Mouse (Mus musculus): ENCODE data around the gene Ccdc50.

The Ccdc50 gene

DNA sequence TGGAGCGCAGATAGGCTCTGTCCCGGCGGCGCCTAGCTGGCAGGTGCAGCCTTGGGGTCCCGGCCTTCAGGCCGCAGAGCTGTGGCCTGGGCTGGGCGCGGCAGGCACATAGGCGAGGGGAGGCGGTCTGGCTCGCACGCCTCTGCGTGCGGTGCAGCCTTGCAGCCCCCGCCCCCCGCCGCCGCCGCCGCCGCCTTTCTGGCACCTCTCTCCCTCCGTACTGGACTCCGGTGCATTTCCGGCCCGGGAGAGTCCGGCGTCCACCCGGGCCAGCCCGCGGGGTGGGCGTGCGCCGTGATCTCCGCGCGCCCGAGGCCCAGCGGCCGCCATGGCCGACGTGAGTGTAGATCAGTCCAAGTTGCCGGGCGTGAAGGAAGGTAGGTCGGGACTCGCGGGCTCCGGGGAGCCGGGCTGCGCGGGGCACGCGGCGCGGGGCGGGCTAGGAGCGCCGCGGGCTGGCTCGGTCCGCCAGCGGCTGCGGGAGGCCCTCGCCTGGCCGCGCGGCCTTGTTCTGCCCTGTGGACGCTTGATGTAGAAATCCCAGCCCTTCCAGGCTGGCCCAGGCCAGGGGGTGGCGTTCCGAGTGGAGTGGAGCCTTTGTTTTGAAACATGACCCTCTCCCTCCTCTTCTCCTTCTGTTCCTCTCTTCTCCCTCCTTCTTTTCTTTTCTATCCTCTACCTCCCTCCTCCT lies at the start of gene Ccdc50:
TSS of gene Ccdc50 (plus strand) at position 109 of the 691 bp plus-strand sequence.
- peak; percentile 21 to 36 for DNase-seq (ENCODE audit: low spot score in 2 of 2)

DNA sequence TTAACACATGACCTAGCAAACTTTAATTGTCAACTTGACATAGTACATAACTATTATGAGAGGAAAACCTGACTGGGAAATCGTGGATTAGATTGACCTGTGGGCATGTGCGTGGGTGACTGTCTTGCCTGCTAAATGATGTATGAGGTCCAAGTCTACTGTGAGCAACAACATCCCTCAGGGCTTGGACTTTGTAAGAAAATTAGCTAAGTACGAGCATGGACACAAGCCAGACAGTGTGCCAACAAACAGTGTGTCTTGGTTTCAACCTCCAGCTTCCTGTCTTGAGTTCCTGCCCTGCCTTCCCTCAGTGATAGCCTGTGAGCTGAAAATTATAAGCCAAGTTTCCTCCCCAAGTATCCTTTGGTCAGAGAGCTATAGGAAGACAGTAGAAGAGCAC lies 41.1 kb upstream of the Ccdc50 start:
- no peak for DNase-seq (ENCODE audit: low spot score in 2 of 2)

DNA sequence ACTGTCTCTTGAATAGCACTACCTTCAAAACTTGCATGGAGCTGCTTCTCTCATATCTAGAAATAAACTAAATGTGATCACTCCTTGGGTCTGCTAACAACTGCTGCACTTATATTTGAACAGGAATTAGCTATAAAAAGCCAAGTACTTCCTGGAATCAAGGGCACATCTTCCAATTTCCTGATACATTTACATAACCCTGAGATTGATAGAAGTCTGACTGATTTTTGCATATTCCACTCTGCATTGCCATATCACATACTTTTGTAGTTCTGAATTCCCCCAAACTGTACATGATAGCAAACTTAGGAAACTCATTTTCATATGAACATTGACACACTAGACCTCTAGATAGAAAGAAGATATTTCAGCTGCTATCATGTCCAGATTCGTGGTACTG lies 40.3 kb upstream of the Ccdc50 start:
- DNase-seq (ENCODE audit: low spot score in 2 of 2), result no peak

DNA sequence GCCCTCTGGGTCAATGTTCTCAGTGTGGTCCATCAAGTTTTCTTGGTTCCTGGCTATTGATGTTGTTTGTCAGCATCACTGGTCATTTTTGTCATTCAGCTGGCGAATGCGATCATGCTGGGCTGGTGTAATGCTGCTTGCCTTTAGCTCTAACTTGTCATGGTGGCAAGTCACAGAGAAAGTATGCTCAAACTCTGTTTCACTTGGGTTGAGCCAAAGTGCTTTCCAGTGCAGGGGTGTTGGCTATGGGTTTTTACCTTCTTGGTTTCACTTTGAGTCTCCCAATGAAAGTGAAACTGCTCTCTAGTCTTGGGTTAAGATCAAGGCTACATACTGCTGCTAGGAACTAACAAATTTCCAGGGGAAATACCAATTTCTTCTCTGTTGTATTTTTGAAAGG lies 39.4 kb upstream of the Ccdc50 start:
- no peak for DNase-seq (ENCODE audit: low spot score in 2 of 2)

DNA sequence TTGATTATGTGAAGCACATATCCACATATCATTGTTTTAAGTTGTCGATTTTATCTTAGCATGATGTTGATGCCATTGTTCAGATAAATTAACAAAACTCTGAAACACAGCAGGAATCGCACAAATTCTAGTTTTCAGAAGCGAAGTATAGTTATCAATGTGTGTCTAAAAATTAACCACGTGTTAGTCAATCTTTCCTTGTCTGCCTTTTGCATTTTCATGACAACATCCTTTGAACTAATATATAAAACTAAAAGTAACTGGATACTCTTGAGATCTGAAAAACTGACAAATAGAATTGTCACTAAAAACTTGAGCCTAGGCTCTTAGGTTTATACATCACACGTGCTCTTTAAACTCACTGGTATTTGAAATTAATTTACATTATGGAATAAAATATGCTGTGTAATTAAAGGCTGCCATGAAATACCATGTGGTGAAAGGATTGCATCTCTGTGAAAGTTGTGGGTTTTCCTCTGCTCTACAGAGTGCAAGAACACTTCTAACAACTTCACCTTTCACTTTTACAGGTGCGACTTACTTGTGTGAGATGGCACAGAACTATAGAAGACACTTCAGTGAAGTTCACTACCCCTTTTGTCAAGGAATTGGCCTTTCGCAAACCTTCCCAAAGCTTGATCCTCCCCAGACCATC lies 38.7 kb upstream of the Ccdc50 start:
- no peak for DNase-seq (ENCODE audit: low spot score in 2 of 2)

DNA sequence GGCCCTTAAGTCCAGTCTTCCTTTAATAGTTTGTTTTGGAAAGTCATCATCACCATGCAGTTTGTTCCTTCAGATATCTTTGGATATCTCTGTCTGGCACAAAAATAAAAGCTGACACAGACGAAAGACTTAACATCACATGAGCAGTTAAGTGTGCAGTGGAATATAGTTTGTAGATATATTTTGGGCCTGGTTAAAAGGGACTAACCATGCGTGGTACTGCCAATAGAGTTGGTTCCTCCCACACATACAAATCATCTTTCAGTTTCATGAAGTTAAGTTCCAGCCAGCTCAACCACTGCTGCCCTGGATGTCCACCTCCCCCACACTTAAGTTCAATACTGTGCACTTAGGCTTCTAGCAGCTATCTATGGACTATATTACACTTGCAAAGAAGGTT lies 34.2 kb upstream of the Ccdc50 start:
- DNase-seq (ENCODE audit: low spot score in 2 of 2), result no peak

DNA sequence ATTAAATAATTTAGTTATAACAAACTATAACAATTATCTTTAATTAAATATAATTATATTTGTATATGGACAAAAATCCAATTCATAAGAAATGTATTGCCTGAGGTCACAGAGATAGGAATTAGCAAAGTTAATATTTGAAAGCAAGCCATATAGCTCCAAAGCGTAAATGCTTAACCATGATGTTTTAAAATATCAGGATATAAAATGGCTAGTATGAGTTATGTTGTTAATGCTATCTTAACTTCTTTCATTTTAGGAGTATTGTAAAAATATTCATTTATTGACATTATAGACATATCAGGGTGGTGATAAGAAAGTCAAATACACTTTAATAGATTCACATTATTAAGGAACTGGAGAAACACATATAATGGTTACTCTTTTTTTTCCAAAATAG lies 28.6 kb upstream of the Ccdc50 start:
- DNase-seq (ENCODE audit: low spot score in 2 of 2), result no peak

DNA sequence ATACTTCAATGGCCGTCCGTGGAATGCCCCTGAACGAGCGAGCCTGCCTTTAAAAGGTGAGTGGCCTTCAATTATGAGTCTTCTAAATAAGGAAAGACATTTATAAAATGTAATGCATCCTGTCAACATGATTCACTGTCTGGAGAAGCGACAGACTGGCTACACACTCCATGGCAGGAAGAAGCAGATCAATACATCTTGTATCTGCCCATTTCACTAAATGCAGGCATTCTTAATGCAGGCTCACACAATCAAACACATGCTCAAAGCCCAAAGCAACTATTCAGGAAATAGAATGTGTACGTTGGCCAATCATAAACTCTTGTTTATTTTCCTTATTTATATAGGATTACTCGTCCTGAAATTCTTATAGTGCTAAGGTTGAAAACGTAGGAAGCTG lies 18.5 kb upstream of the Ccdc50 start, which contains the start of gene Uts2b:
TSS of gene Uts2b (minus strand) at position 49 of the 400 bp plus-strand sequence.
- no peak for DNase-seq (ENCODE audit: low spot score in 2 of 2)

DNA sequence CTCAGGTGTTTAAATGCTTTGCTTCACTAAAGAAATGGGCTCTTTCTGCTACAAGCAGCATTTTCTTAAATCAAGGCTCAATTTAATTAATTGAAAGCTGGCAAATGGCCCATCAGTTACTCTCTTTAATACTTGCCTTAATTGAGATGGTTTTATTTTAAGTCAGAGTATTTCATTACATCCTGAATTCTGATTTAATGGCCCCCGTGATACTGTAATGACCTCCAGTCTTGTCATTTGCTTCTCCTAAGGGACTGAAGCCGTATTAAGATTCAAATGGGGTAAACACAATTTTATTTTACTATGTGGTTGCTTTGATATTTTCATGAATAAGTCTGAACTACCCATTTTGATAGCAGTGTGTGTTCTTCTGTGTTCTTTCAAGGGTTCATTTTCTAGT lies 18.0 kb upstream of the Ccdc50 start:
- DNase-seq (ENCODE audit: low spot score in 2 of 2), result no peak

DNA sequence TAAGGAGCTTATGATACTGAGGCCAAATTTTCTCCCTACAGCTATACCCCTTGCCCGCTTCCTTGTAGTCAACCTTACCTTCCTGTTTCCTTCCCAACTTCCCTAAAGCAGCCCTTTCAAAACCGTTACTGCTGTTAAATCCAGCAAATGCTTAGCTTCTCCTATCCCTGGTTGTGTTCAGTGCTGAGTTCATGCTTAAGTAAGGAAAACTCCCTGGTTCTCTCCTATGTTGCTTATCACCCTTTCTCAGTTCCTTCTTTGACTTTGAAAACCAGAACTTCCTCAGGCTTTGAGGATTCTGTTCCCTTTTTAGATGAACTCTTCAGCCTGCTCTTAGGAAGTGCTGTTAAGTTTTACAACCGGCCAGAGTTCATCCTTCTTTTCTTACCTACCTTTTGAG lies 14.5 kb upstream of the Ccdc50 start:
- DNase-seq (ENCODE audit: low spot score in 2 of 2), result no peak

DNA sequence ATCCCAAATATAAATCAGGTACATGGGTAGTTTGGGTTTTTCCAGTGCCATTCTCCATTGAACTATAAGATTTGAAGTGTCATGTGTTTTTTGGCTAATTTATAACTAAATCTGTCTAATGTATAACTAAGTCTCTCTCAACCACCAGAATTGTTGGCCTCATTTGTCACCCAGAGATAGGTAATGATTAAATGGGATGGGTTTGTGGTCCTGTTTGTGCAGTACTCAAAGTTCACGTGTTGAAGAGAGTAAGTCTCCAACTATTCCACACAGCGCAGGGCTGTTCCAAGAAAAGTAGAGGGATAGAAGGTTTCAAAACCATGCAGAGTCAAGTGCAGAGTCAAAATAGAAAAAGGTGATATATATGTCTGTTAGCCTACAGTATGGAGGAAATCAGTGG lies 13.4 kb upstream of the Ccdc50 start:
- no peak for DNase-seq (ENCODE audit: low spot score in 2 of 2)

DNA sequence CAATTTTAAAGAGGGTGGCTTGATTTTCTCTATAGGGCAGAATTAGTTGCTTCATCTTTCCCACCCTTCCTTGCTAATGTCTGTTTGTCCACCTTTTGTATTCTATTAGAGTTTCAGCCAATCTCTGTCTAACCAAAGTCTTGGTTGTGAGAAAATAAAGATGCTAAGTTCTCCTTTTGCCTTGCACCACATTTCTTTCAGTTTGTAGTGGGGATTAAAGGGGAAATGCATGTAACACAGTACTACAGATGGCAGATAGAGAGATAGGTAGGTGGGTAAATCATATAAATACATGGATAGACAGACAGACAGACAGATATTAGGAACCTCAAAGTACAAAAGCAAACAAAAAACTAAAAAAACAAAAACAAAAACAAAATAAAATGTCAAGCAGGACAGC lies 12.1 kb upstream of the Ccdc50 start:
- DNase-seq (ENCODE audit: low spot score in 2 of 2), result no peak

DNA sequence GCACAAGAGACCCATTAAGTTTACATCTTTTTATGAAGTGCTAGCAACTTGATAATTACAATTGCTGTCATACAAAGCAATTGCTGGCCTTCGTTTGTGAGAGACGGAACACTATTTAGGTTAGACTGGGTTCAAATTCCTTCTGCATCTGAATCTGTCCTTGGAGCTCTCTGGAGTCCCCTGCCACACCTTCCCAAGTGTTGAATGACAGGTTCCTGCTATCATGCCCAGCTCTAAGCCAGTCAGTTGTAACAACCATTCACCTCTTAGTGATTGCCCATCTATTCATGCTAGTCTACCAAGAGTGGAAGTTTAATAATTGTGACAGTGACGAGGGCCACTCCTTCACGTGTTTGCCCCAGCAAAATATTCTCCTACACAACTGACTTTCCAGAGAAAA lies 6.5 kb upstream of the Ccdc50 start:
- DNase-seq (ENCODE audit: low spot score in 2 of 2), result no peak

DNA sequence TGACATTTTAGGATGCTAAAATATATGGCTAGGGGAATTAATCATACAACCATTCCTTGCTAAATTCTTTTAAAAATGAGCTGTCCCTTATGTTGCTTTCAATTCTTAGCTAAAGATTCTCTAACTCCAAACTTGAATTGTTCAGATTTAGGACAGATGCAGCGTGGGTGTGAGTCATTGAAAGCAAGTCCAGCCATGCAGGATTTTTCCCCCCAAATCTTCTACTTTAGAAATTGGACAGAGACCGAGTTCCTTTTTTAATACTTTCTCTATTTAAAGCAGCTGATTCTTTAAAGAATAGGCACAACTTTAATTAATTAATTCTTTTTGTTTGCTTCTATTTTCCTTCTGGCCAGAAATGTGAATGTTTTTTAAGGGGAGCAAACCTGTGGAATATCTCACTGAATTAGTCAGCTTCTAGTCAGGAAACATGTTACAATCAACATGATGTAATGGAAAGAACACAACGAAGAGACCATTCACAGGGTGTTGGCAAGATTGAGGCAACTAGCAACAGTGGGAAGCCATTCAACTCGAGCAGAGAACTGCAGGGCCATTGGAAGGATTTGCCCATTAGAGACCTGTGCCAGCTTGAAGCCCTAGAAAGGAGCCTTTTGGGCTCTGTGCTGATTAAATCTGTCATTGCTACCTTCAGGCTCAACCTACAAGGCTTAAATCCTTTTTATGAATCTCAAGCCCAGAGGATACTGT lies 3.6 kb upstream of the Ccdc50 start:
- DNase-seq (ENCODE audit: low spot score in 2 of 2), result no peak

DNA sequence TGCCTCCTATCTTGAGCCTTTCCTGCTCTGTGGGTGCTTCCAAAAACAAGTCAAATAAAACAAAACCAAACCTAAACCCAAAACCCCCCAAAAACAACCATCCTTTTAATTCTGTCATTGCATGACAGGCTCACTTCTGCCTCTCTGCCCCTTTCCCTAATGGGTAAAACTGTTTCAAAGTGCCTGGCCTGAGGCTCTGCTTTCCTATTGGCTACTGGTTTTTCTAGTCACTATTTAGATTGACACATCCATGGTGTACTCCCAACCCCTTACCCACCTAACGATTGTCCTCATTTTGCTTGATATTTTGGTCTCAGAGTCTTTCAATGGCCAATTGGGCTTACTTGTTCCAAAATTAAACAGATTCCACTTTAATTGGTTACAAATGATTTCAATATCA lies 3.0 kb upstream of the Ccdc50 start:
- no peak for DNase-seq (ENCODE audit: low spot score in 2 of 2)

DNA sequence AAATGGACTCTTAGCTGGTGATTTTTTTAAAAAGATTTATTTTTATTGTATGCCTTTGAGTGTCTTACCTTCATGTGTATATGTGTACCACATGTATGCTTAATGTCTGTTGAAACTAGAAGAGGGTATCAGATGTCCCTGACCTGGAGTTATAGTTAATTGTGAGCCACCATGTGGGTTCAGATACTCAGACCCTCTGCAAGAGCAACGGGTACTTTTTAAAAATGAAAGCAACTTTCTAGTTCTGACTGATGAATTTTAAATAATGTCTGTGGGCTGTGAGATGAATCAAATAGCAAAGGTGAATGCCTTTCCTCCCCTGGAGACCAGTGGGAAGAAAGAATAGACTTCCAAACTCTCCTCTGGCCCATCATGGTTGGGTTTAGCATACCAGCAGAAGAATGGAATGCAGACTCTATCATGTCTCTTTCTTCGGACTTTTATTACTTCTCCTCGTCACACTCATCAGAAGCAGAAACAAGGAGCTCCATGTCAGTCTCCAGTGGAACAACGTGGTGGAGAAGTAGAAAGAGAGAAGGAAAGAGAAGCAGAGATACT lies 1.7 kb upstream of the Ccdc50 start:
- DNase-seq (ENCODE audit: low spot score in 2 of 2), result no peak

DNA sequence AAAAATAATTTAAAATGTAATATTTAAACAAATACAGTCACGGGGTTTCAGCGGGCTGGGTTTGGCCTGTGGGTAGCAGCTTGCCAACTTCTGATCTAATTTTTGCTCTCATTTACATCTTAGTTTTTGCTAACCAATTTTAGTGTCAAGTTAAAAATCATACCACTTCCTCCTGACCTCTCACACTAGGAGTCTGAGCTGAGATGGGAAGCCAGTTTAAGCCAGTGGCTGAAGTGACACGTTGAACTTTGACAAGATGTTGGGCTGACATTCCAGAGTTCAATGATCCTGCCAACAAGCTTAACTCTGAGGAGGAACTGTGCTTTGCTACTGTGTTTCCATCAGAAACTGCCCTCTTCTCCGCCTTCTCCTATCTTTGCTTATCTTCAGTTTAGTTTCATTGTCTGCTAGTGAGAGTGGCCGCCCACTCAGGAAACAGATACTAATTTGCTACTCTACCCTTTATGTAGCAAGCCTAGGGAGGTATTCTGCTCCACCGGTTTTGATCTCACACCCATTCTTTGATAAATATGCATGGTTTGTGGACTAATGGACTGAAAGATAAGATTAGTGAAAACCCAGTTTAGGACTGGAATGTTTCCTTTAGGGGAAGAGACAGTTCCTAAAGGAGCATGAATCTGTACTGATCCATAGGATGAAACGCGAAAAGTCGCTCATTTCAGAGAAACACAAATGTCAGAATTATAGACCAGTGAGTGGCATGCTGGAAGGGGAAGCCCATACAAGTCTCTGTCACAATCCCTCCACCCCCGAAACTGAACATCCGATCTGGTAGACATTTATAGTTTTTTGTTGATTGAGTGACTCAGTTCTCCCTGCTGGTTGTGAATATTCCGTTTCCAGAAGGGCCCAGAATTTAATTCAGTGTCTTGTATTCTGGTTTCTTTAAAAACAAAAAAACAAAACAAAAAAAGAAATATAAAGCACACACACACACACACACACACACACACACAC lies 746 bp upstream of the Ccdc50 start:
- DNase-seq (ENCODE audit: low spot score in 2 of 2), result no peak

DNA sequence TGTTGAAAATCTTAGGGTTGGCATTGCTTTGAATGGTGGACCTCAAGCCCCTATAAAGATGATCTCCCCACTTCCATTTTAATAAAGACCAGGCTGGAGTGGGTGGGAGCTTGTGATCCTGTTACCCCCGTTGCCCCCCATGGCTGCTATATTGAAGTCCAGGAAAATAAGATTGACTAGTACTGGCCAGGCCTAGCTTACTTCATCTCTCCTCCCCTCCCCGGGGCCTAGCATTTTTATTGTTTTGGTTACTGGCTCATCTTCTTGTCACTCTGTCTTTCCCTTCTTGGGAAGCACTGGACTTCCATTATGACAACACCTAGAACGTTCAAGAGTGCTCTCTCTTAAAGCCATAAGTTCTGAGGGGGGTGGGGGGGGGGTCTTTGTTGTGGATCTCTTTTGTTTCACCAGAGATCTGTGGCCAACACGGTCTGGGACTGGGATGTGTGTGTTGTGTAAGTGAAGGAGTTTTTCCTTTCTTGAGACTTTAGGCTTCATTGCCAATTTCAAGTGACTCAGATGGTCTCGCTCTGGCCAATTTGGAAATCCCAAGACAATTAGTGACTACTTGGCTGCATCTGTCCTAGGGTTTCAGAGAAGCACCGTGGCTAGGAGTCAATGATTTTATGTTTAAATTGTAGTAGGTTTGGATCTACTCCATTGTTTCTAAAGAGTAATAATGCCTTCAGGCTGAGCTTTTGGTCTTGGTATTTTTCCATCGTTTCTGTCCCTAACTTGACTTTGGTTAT lies 1.0 kb downstream of the Ccdc50 start:
- no peak for DNase-seq (ENCODE audit: low spot score in 2 of 2)

DNA sequence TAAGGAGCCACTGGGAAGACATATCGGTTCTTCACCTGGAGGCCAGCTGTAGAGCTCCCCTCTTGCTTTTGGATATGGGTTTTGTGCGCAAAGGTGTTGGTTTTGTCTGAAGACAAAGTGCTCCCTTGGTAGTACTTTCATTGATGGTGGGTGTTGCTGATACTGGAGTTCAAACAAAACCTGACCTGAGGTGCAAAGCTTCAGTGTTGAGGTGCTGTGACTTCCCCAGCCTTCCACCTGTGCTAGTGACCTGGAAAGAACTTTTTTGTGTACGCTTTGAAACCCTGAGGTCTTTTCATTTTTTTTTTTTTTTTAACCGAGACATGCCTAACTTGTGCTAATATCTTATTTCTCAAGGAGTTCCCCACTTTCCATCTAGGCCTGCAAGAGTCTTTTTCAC lies 1.6 kb downstream of the Ccdc50 start:
- DNase-seq (ENCODE audit: low spot score in 2 of 2), result no peak

DNA sequence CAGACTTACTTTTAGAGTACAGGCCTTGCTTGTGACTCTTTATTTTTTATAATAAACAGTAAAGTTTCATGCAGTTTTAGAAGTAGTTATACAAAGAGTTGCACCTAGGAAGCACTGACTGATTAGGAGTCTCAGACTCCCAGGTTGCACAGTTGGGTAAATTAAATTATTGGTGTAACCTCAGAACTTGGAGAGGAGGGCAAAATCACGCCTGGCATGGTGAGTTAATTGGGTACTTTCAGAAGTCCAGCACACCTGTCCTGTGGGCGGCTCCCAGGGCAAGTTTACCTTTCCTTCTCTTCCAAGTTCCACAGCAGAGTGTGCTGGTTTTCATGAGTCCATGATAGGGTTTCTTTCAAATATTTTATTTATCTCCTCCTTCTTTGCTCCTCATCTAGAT lies 3.2 kb downstream of the Ccdc50 start:
- DNase-seq (ENCODE audit: low spot score in 2 of 2), result no peak
